Mouse (Mus musculus) heart, embryonic 14.5 days (tissue): ENCODE data around the gene Gm3618. TPM values are rescaled to one million over a fixed set of nuclear protein-coding genes. Genes with fewer than 3 reads are reported as not detected.
"Not testable (repeated sequence)": the region's sequence is repeated elsewhere in the genome, so short reads cannot be mapped to it uniquely, and the experiment has no call there.

Experiments
- ATAC-seq: fragments of 200-750 bp; cut with Nextera tagmentation; 2 replicates; pipeline ENCODE4 v1.8.0; 2017; ENCODE audit warnings: low read depth, moderate TSS enrichment; ENCODE audit not compliant: insufficient number of reproducible peaks, insufficient read depth, low FRiP score
- H3K27ac ChIP-seq, 2 experiments: fragments of 200-500 bp in 1 of 2; fragments of 300-500 bp in 1 of 2; sonication (generic) in 1 of 2; replicated peaks in 1 of 2; 2 replicates each; pipeline ENCODE4 v1.5.1; 2012 to 2014; ENCODE audit warnings: low read depth in 2 of 2, low read length in 2 of 2, control low read depth in 1 of 2, mild to moderate bottlenecking in 1 of 2, mixed read lengths in 1 of 2; ENCODE audit not compliant: control insufficient read depth in 1 of 2, insufficient read depth in 1 of 2
- H3K27me3 ChIP-seq: fragments of 300-500 bp; sonication (generic); 2 replicates; pipeline ENCODE4 v1.6.1; 2014; ENCODE audit warnings: mild to moderate bottlenecking, low read length, control low read depth; ENCODE audit not compliant: control insufficient read depth, insufficient read depth
- H3K36me3 ChIP-seq: fragments of 300-500 bp; sonication (generic); 2 replicates; pipeline ENCODE4 v1.6.1; 2014; ENCODE audit warnings: mild to moderate bottlenecking, control low read depth, low read length, mixed read lengths; ENCODE audit not compliant: control insufficient read depth, insufficient read depth
- H3K4me1 ChIP-seq, 2 experiments: fragments of 200-500 bp in 1 of 2; fragments of 300-500 bp in 1 of 2; sonication (generic) in 1 of 2; 2 replicates each; pipeline ENCODE4 v1.6.1; 2012 to 2014; ENCODE audit warnings: low read length in 2 of 2, control low read depth in 1 of 2, mixed read lengths in 1 of 2; ENCODE audit not compliant: control insufficient read depth in 2 of 2, insufficient read depth in 2 of 2
- H3K4me2 ChIP-seq: fragments of 300-500 bp; sonication (generic); 2 replicates; pipeline ENCODE4 v1.6.1; 2014; ENCODE audit warnings: mild to moderate bottlenecking, low read length
- H3K4me3 ChIP-seq, 2 experiments: fragments of 200-500 bp in 1 of 2; fragments of 300-500 bp in 1 of 2; sonication (generic) in 1 of 2; 2 replicates each; pipeline ENCODE4 v1.5.1; 2012 to 2014; ENCODE audit warnings: low read length in 2 of 2, mild to moderate bottlenecking in 2 of 2, control low read depth in 1 of 2, low read depth in 1 of 2, moderate library complexity in 1 of 2; ENCODE audit not compliant: control insufficient read depth in 1 of 2, insufficient read depth in 1 of 2
- H3K9ac ChIP-seq: fragments of 300-500 bp; sonication (generic); 2 replicates; pipeline ENCODE4 v1.6.1; 2014; ENCODE audit warnings: mild to moderate bottlenecking, low read length
- H3K9me3 ChIP-seq: fragments of 300-500 bp; sonication (generic); 2 replicates; pipeline ENCODE4 v1.6.1; 2016; ENCODE audit warnings: low read length, control low read depth; ENCODE audit not compliant: control insufficient read depth
- WGBS: fragments of 180-500 bp; shearing (Covaris S2); extraction: QIAGEN DNeasy Blood & Tissue Kit; methylation state at CpG from one replicate; pipeline ENCODE4 v1.1.7; 2014; 5-methylcytosine and 5-hydroxymethylcytosine counted together
- polyA plus RNA-seq: library from polyadenylated mRNA; unstranded; fragments of >200 nt; fragmentation: Nextera tagmentation; extraction: Ambion mirVana; gene quantifications from 2 replicates; pipeline ENCODE4 v1.2.1, GENCODE M21; 2014

Gene Gm3618
- not detected in 2 replicates for polyA plus RNA-seq

DNA sequence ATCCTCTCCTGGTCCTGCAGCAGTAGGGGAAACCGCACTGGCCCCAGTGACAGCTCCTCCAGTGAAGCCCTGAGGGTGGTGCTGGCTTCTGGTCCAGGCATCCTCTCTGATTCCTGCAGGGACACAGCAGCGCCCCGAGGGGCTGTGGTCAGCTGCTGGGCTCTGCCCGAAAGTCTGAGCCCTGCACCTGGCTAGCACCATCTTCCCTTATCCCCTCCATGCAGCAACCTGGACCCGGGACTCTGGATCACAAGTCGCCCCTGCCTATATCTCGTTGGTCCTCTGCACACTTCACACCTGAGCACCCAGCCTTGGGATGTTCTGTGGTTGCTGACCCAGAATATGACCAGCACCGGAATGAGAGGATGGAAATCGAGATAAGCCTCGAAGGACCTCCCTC lies at the start of gene Gm3618:
Gene Gm3618, minus strand, starts transcription at position 101 of the 400 bp plus-strand sequence.
- H3K36me3 ChIP-seq, H3K9ac ChIP-seq, H3K4me3 ChIP-seq, H3K4me1 ChIP-seq, H3K27ac ChIP-seq, H3K27me3 ChIP-seq, H3K9me3 ChIP-seq, ATAC-seq, H3K4me2 ChIP-seq: not testable (repeated sequence)
- WGBS: no CpG with 5 or more reads among the region's 10 CpGs

DNA sequence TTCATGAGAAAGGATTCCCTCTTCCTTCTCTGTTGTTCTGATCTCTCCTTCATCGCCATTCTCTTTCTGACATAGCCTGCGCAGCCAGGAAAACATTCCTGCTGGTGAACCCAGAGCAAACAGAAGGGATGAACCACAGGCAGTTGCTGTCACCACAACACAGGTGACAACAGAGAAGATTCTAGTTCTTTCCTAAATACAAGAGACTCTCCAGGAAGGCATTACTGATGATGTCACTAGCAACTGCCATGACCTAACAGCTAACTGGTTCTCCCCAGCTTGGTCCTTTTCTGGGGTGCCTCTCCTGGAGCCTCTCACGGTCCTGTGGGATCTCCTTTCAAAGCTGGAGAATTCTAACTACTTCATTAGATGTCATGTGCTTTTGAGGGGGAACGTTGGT lies 46.7 kb upstream of the Gm3618 start, which contains the start of gene Gm16440:
Gene Gm16440, minus strand, starts transcription at position 101 of the 400 bp plus-strand sequence.
- not testable (repeated sequence) for ATAC-seq, H3K36me3 ChIP-seq
- WGBS: 76% methylated on average over 2 of the region's 4 CpGs

DNA sequence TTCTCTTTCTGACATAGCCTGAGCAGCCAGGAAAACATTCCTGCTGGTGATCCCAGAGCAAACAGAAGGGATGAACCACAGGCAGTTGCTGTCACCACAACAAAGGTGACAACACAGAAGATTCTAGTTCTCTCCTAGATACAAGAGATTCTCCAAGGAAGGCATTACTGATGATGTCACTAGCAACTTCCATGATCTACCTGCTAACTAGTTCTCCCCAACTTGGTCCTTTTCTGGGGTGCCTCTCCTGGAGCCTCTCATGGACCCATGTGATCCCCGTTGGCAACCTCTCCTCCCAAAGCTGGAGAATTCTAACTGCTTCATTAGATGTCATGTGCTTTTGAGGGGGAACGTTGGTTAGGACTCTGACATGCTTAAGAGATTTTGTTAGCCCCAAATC lies 38.7 kb downstream of the Gm3618 start, which contains the start of gene Gm21103:
Gene Gm21103, minus strand, starts transcription at position 101 of the 400 bp plus-strand sequence.
- WGBS: 67% methylated on average over 2 of the region's 2 CpGs
- not testable (repeated sequence) for H3K9me3 ChIP-seq

More for the DNA sequence above, 46.7 kb upstream of the Gm3618 start, which contains the start of gene Gm16440:
- H3K4me3 ChIP-seq, H3K27me3 ChIP-seq, H3K9ac ChIP-seq, H3K27ac ChIP-seq, H3K4me2 ChIP-seq, H3K9me3 ChIP-seq, H3K4me1 ChIP-seq: not testable (repeated sequence)

DNA sequence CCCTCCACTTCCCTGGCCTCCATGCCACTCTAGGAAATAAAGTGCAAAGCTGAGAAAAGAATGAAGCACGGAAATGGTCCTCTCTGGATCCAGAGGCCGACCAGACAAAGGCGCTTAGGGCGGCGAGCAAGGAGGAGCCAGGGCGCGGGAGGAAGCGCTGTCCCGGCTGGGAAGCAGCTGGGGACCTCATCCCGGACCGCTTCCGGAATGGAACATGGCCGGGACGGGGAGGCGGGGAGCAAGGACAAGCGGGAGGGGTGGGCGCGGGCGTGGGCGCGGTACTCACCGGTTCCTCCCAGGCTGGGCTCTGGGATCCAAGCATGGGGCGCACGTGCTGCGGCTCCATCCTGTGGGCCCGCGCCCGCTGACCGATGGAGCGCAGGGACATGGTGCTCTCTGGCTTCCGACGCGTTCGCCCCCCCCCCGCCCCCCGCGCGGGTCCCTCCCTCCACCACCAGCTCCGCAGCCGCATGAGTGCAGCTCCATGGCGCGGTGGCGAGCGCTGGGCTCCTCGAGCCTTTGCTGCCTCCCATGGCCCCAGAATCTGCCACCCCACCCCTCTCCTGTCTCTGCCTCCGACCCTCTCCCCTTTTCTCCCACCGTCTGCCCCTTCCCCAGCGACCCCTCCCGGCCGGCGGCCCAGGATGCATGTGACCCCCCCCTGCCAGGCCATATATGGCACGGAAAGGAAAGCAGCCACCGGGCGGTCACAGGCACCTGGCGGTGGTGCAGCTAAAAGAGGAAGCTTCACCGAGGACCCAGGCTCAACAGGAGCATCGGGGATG lies 56.4 kb downstream of the Gm3618 start, which contains the start of gene Gm3411:
Gene Gm3411, minus strand, starts transcription at position 320 of the 785 bp plus-strand sequence.
- not testable (repeated sequence) for H3K9me3 ChIP-seq, H3K27me3 ChIP-seq, H3K36me3 ChIP-seq, H3K27ac ChIP-seq, H3K4me1 ChIP-seq, ATAC-seq
- WGBS: 1% methylated on average over 28 of the region's 57 CpGs
- Histone ChIP-seq H3K4me2 (peak within 1 kb of the TSS; percentile 64), H3K4me3 (peak within 1 kb of the TSS; percentile 50 to 53), H3K9ac (peak within 1 kb of the TSS; percentile 64)

More for the DNA sequence above, 38.7 kb downstream of the Gm3618 start, which contains the start of gene Gm21103:
- H3K4me1 ChIP-seq, H3K4me2 ChIP-seq, H3K36me3 ChIP-seq, H3K27me3 ChIP-seq, H3K4me3 ChIP-seq, ATAC-seq, H3K27ac ChIP-seq, H3K9ac ChIP-seq: not testable (repeated sequence)

Other genes with a start within 250 kb of the Gm3618 start
- 0.49 and 0.97 TPM in 2 replicates for gene Gm8206, start 249.7 kb downstream of the Gm3618 start, polyA plus RNA-seq
- gene Gm3468, start 235.0 kb downstream of the Gm3618 start, polyA plus RNA-seq: 2.9 and 4.0 TPM in 2 replicates
- gene Gm3476, start 217.9 kb downstream of the Gm3618 start, polyA plus RNA-seq: not detected in 2 replicates
- gene Gm21560, start 124.4 kb downstream of the Gm3618 start, polyA plus RNA-seq: not detected in 2 replicates
- 2.1 and 3.5 TPM in 2 replicates for gene Gm3411, start 56.4 kb downstream of the Gm3618 start, polyA plus RNA-seq
- 0.18 and 0.34 TPM in 2 replicates for gene Gm21103, start 38.8 kb downstream of the Gm3618 start, polyA plus RNA-seq
- gene Gm16440, start 46.6 kb upstream of the Gm3618 start, polyA plus RNA-seq: not detected in 2 replicates
- gene Gm3591, start 68.8 kb upstream of the Gm3618 start, polyA plus RNA-seq: 1.8 and 6.5 TPM in 2 replicates
- not detected in 2 replicates for gene Gm3594, start 100.9 kb upstream of the Gm3618 start, polyA plus RNA-seq
- gene Gm8356, start 193.6 kb upstream of the Gm3618 start, polyA plus RNA-seq: not detected in 2 replicates
- gene Gm3629, start 246.9 kb upstream of the Gm3618 start, polyA plus RNA-seq: 0.77 and 1.3 TPM in 2 replicates